Mouse (Mus musculus): ENCODE measurements around the gene Akain1. TPM values are rescaled to one million over a fixed set of nuclear protein-coding genes. Genes with fewer than 3 reads are reported as not detected.

Gene Akain1
- polyA plus RNA-seq, 1 experiment: not detected

GRCm38 (mm10) chr17:69441041-69441440 lies 1.9 kb downstream of the Akain1 start:
- H3K36me3 ChIP-seq (ENCODE audit: control insufficient read depth, insufficient read depth, low read length): no peaks in the 10 kb centered on the region
- no peak overlapping the region for H3K4me3 ChIP-seq (ENCODE audit: extremely low read depth, insufficient read depth, insufficient read length)
- 19% methylated on average over 9 of the region's 9 CpGs for WGBS
- H3K27ac ChIP-seq (ENCODE audit: insufficient read depth, low read length): no peak overlapping the region
- TF ChIP-seq CTCF (IDR thresholded peaks at IDR 0.05; ENCODE audit: extremely low read depth, insufficient read depth, insufficient read length, insufficient replicate concordance) (no peak), POLR2A (IDR thresholded peaks at IDR 0.05; ENCODE audit: low read depth, low read length) (no peak)
- DNase-seq (ENCODE audit: low read depth in 1 of 2, low spot score in 2 of 2): no peak
- peaks cover 10% of the 10 kb centered on the region for H3K27me3 ChIP-seq (ENCODE audit: control insufficient read depth, insufficient read depth, low read length)
- H3K4me1 ChIP-seq (ENCODE audit: control insufficient read depth, insufficient read depth, insufficient read length): 0 out of 2 replicates have a peak, but pooled peaks cover 4% of the 10 kb centered on the region

GRCm38 (mm10) chr17:69448679-69449078 lies 9.6 kb downstream of the Akain1 start:
- H3K27ac ChIP-seq (ENCODE audit: insufficient read depth, low read length): no peak overlapping the region
- no peaks in the 10 kb centered on the region for H3K4me1 ChIP-seq (ENCODE audit: control insufficient read depth, insufficient read depth, insufficient read length)
- H3K4me3 ChIP-seq (ENCODE audit: extremely low read depth, insufficient read depth, insufficient read length): no peak overlapping the region
- DNase-seq (ENCODE audit: low read depth in 1 of 2, low spot score in 2 of 2): no peak
- H3K36me3 ChIP-seq (ENCODE audit: control insufficient read depth, insufficient read depth, low read length): no peaks in the 10 kb centered on the region
- TF ChIP-seq POLR2A (IDR thresholded peaks at IDR 0.05; ENCODE audit: low read depth, low read length) (no peak), CTCF (IDR thresholded peaks at IDR 0.05; ENCODE audit: extremely low read depth, insufficient read depth, insufficient read length, insufficient replicate concordance) (no peak)
- no peaks in the 10 kb centered on the region for H3K27me3 ChIP-seq (ENCODE audit: control insufficient read depth, insufficient read depth, low read length)

GRCm38 (mm10) chr17:69461680-69462079 lies 22.6 kb downstream of the Akain1 start:
- Histone ChIP-seq H3K36me3 (ENCODE audit: control insufficient read depth, insufficient read depth, low read length) (no peaks in the 10 kb centered on the region), H3K4me1 (ENCODE audit: control insufficient read depth, insufficient read depth, insufficient read length) (no peaks in the 10 kb centered on the region), H3K27ac (ENCODE audit: insufficient read depth, low read length) (no peak overlapping the region), H3K4me3 (ENCODE audit: extremely low read depth, insufficient read depth, insufficient read length) (no peak overlapping the region), H3K27me3 (ENCODE audit: control insufficient read depth, insufficient read depth, low read length) (no peaks in the 10 kb centered on the region)
- no peak for DNase-seq (ENCODE audit: low read depth in 1 of 2, low spot score in 2 of 2)
- TF ChIP-seq CTCF (IDR thresholded peaks at IDR 0.05; ENCODE audit: extremely low read depth, insufficient read depth, insufficient read length, insufficient replicate concordance): no peak
- no peak for TF ChIP-seq POLR2A (IDR thresholded peaks at IDR 0.05; ENCODE audit: low read depth, low read length)
- WGBS: 89% methylated on average over 7 of the region's 7 CpGs

GRCm38 (mm10) chr17:69463037-69463436 lies 23.9 kb downstream of the Akain1 start:
- Histone ChIP-seq H3K4me1 (ENCODE audit: control insufficient read depth, insufficient read depth, insufficient read length) (no peaks in the 10 kb centered on the region), H3K4me3 (ENCODE audit: extremely low read depth, insufficient read depth, insufficient read length) (no peak overlapping the region), H3K27ac (ENCODE audit: insufficient read depth, low read length) (no peak overlapping the region), H3K36me3 (ENCODE audit: control insufficient read depth, insufficient read depth, low read length) (no peaks in the 10 kb centered on the region), H3K27me3 (ENCODE audit: control insufficient read depth, insufficient read depth, low read length) (no peaks in the 10 kb centered on the region)
- no peak for DNase-seq (ENCODE audit: low read depth in 1 of 2, low spot score in 2 of 2)
- no peak for TF ChIP-seq CTCF (IDR thresholded peaks at IDR 0.05; ENCODE audit: extremely low read depth, insufficient read depth, insufficient read length, insufficient replicate concordance)
- no peak for TF ChIP-seq POLR2A (IDR thresholded peaks at IDR 0.05; ENCODE audit: low read depth, low read length)
- WGBS: 94% methylated on average over 3 of the region's 3 CpGs

- Histone ChIP-seq H3K36me3 (ENCODE audit: control insufficient read depth, insufficient read depth, low read length) (no peaks in the 10 kb centered on the region), H3K4me1 (ENCODE audit: control insufficient read depth, insufficient read depth, insufficient read length) (peaks cover 4% of the 10 kb centered on the region; the same call in 1 of the 2 replicates), H3K27ac (ENCODE audit: insufficient read depth, low read length) (no peak overlapping the region), H3K4me3 (ENCODE audit: extremely low read depth, insufficient read depth, insufficient read length) (no peak overlapping the region), H3K27me3 (ENCODE audit: control insufficient read depth, insufficient read depth, low read length) (no peaks in the 10 kb centered on the region)
- TF ChIP-seq CTCF (IDR thresholded peaks at IDR 0.05; ENCODE audit: extremely low read depth, insufficient read depth, insufficient read length, insufficient replicate concordance) (no peak), POLR2A (IDR thresholded peaks at IDR 0.05; ENCODE audit: low read depth, low read length) (no peak)
- 54% methylated on average over 10 of the region's 10 CpGs for WGBS
- DNase-seq (ENCODE audit: low read depth in 1 of 2, low spot score in 2 of 2): no peak
Observed at GRCm38 (mm10) chr17:69471171-69471570, 32.0 kb downstream of the Akain1 start.

GRCm38 (mm10) chr17:69472401-69472800 lies 33.3 kb downstream of the Akain1 start:
- Histone ChIP-seq H3K27me3 (ENCODE audit: control insufficient read depth, insufficient read depth, low read length) (no peaks in the 10 kb centered on the region), H3K4me3 (ENCODE audit: extremely low read depth, insufficient read depth, insufficient read length) (no peak overlapping the region), H3K4me1 (ENCODE audit: control insufficient read depth, insufficient read depth, insufficient read length) (peaks cover 4% of the 10 kb centered on the region; the same call in 1 of the 2 replicates), H3K36me3 (ENCODE audit: control insufficient read depth, insufficient read depth, low read length) (no peaks in the 10 kb centered on the region), H3K27ac (ENCODE audit: insufficient read depth, low read length) (no peak overlapping the region)
- DNase-seq (ENCODE audit: low read depth in 1 of 2, low spot score in 2 of 2): no peak
- WGBS: 61% methylated on average over 9 of the region's 9 CpGs
- TF ChIP-seq POLR2A (IDR thresholded peaks at IDR 0.05; ENCODE audit: low read depth, low read length): no peak
- TF ChIP-seq CTCF (IDR thresholded peaks at IDR 0.05; ENCODE audit: extremely low read depth, insufficient read depth, insufficient read length, insufficient replicate concordance): no peak

- no peak overlapping the region for H3K27ac ChIP-seq (ENCODE audit: insufficient read depth, low read length)
- no peak for DNase-seq (ENCODE audit: low read depth in 1 of 2, low spot score in 2 of 2)
- no peak overlapping the region for H3K4me3 ChIP-seq (ENCODE audit: extremely low read depth, insufficient read depth, insufficient read length)
- peaks cover 4% of the 10 kb centered on the region; the same call in 1 of the 2 replicates for H3K4me1 ChIP-seq (ENCODE audit: control insufficient read depth, insufficient read depth, insufficient read length)
- 84% methylated on average over 4 of the region's 4 CpGs for WGBS
- H3K27me3 ChIP-seq (ENCODE audit: control insufficient read depth, insufficient read depth, low read length): no peaks in the 10 kb centered on the region
- no peaks in the 10 kb centered on the region for H3K36me3 ChIP-seq (ENCODE audit: control insufficient read depth, insufficient read depth, low read length)
- TF ChIP-seq CTCF (IDR thresholded peaks at IDR 0.05; ENCODE audit: extremely low read depth, insufficient read depth, insufficient read length, insufficient replicate concordance): no peak
- no peak for TF ChIP-seq POLR2A (IDR thresholded peaks at IDR 0.05; ENCODE audit: low read depth, low read length)
Observed at GRCm38 (mm10) chr17:69474084-69474483, 35.0 kb downstream of the Akain1 start.

All from spleen, adult 2 months (tissue).